Mouse (Mus musculus) adrenal gland, postnatal 10 days (tissue): ENCODE data around the gene Hlcs. TPM values are rescaled to one million over a fixed set of nuclear protein-coding genes. Genes with fewer than 3 reads are reported as not detected.
A peak's percentile ranks its signal among the peaks of the same experiment; 100 is the strongest.

ENCODE experiments used
- DNase-seq: peaks from one replicate; pipeline ENCODE4 v3.0.0; 2021; ENCODE audit warnings: mixed read lengths
- total RNA-seq, 2 experiments: library from RNA; stranded (reverse); gene quantifications; 2 replicates each; pipeline ENCODE4 v1.2.3; 2021

The Hlcs gene
- total RNA-seq, 2 experiments from 2014 or later = 11.9 to 13.5 TPM

GRCm38 (mm10) chr16:94094251-94095108 lies 218.9 kb downstream of the Hlcs start:
- DNase-seq = no peak

GRCm38 (mm10) chr16:94093151-94093863 lies 220.1 kb downstream of the Hlcs start:
- DNase-seq = no peak

- DNase-seq = no peak
These were observed 220.7 kb downstream of the Hlcs start for GRCm38 (mm10) chr16:94092511-94093150.

- DNase-seq = no peak
These were observed 224.3 kb downstream of the Hlcs start for GRCm38 (mm10) chr16:94088819-94089692.

- no peak for DNase-seq
These were observed 225.1 kb downstream of the Hlcs start for GRCm38 (mm10) chr16:94088226-94088748.

GRCm38 (mm10) chr16:94087570-94088225 lies 225.7 kb downstream of the Hlcs start:
- no peak for DNase-seq

- peak; percentile 13 for DNase-seq
These were observed 226.4 kb downstream of the Hlcs start for GRCm38 (mm10) chr16:94086701-94087569.

GRCm38 (mm10) chr16:94085603-94086285 lies 227.6 kb downstream of the Hlcs start:
- DNase-seq = no peak

- peak; percentile 52 for DNase-seq
These were observed 228.4 kb downstream of the Hlcs start, which contains the start of gene Sim2 for GRCm38 (mm10) chr16:94084711-94085602. Gene Sim2, plus strand, starts transcription at chr16:94084931.

GRCm38 (mm10) chr16:94083848-94084525 lies 229.4 kb downstream of the Hlcs start:
- DNase-seq = no peak

GRCm38 (mm10) chr16:94082960-94083847 lies 230.2 kb downstream of the Hlcs start:
- DNase-seq = no peak

GRCm38 (mm10) chr16:94081996-94082708 lies 231.2 kb downstream of the Hlcs start:
- no peak for DNase-seq

- no peak for DNase-seq
These were observed 231.8 kb downstream of the Hlcs start for GRCm38 (mm10) chr16:94081596-94081995.

- no peak for DNase-seq
These were observed 233.4 kb downstream of the Hlcs start for GRCm38 (mm10) chr16:94079856-94080555.
